Mouse (Mus musculus) kidney, adult 2 months (tissue): ENCODE measurements at regions not wholly inside any gene's neighbourhood (a gene's known extent, or its start where the extent isn't known, plus 50 kb on each side); places are given as distances from the start of the nearest gene placed in this dataset.

Experiments used
- CTCF ChIP-seq: fragments of 200-500 bp; conservative IDR thresholded peaks from 2 replicates; pipeline ENCODE4 v1.5.1; 2011; ENCODE audit warnings: low read depth, mild to moderate bottlenecking, control low read depth, low read length, moderate library complexity, mixed read lengths; ENCODE audit not compliant: insufficient read depth, insufficient read length
- POLR2A ChIP-seq: fragments of 200-500 bp; IDR thresholded peaks from one replicate; pipeline ENCODE4 v1.6.1; 2011; ENCODE audit warnings: low read depth, low read length, control low read depth

GRCm38 (mm10) chr10:96458551-96458950 is 158.3 kb upstream of the Btg1 start:
- TF ChIP-seq CTCF (no peak), POLR2A (no peak)
